Mouse (Mus musculus) G1E (cell line): ENCODE data around the gene Hoxd9. TPM values are rescaled to one million over a fixed set of nuclear protein-coding genes. Genes with fewer than 3 reads are reported as not detected.

Source experiments
- ATAC-seq: 2 replicates; pipeline ENCODE4 v1.8.0; 2016; ENCODE audit warnings: mild to moderate bottlenecking; ENCODE audit not compliant: insufficient number of reproducible peaks, poor library complexity, low FRiP score, severe bottlenecking; ENCODE audit errors: extremely low read depth
- DNase-seq: peaks from one replicate; pipeline ENCODE4 v3.0.0; 2012; ENCODE audit warnings: low spot score
- H3K27me3 ChIP-seq: 2 replicates; pipeline ENCODE4 v1.6.1; 2012; ENCODE audit warnings: mild to moderate bottlenecking, low read length, inconsistent platforms; ENCODE audit not compliant: insufficient read depth
- H3K36me3 ChIP-seq: replicated peaks from 2 replicates; pipeline ENCODE3; 2012; ENCODE audit warnings: mild to moderate bottlenecking, inconsistent platforms
- H3K4me1 ChIP-seq: 2 replicates; pipeline ENCODE4 v1.6.1; 2012; ENCODE audit warnings: low read depth, low read length, inconsistent platforms, mixed read lengths; ENCODE audit not compliant: insufficient read depth
- H3K4me3 ChIP-seq: 2 replicates; pipeline ENCODE4 v1.5.1; 2012; ENCODE audit warnings: low read depth, mild to moderate bottlenecking, inconsistent platforms, low read length, moderate library complexity, mixed read lengths
- H3K9me3 ChIP-seq: replicated peaks from 2 replicates; pipeline ENCODE4 v1.6.1; 2012; ENCODE audit warnings: inconsistent platforms
- CTCF ChIP-seq: IDR thresholded peaks from 2 replicates; pipeline ENCODE4 v1.5.1; 2012; ENCODE audit warnings: low read depth, low read length, inconsistent platforms, mixed read lengths
- GATA1 ChIP-seq: IDR thresholded peaks from 2 replicates; pipeline ENCODE4 v1.6.1; 2012; ENCODE audit warnings: borderline replicate concordance, low read length, inconsistent platforms, mixed read lengths
- GATA2 ChIP-seq: IDR thresholded peaks from 2 replicates; pipeline ENCODE4 v1.6.1; 2012; ENCODE audit warnings: low read depth, low read length, inconsistent platforms, borderline replicate concordance
- POLR2AphosphoS5 ChIP-seq: IDR thresholded peaks from 2 replicates; pipeline ENCODE4 v1.6.1; 2012; ENCODE audit warnings: low read depth, low read length, inconsistent platforms; ENCODE audit not compliant: insufficient replicate concordance
- TAL1 ChIP-seq: conservative IDR thresholded peaks from 2 replicates; pipeline ENCODE4 v1.6.1; 2012; ENCODE audit warnings: low read depth, low read length, inconsistent platforms, mixed read lengths
- polyA plus RNA-seq: library from polyadenylated mRNA; stranded (reverse); fragments of >175 nt; gene quantifications from 2 replicates; pipeline ENCODE4 v1.2.3, GENCODE M21; 2012
- total RNA-seq, 2 experiments: library from RNA; stranded (forward) in 1 of 2; stranded (reverse) in 1 of 2; fragments of 200-1000 nt in 1 of 2; fragments of >200 nt in 1 of 2; fragmentation: Nextera tagmentation in 1 of 2; gene quantifications; 2 replicates each; pipeline ENCODE4 v1.2.3; 2014 to 2017

Hoxd9 gene
- total and polyA plus RNA-seq, 3 experiments: not detected

GRCm38 (mm10) chr2:74696442-74697335 is 838 bp upstream of the Hoxd9 start:
- DNase-seq (no peak), ATAC-seq (no peak)
- no peak overlapping the region for H3K4me3 ChIP-seq
- peaks cover 33% of the 10 kb centered on the region for H3K27me3 ChIP-seq
- H3K4me1 ChIP-seq: no peaks in the 10 kb centered on the region
- TF ChIP-seq CTCF: no peak
- TF ChIP-seq POLR2AphosphoS5: no peak
- TF ChIP-seq GATA2: no peak
- TF ChIP-seq TAL1: no peak
- no peak for TF ChIP-seq GATA1
- peaks cover 9% of the 10 kb centered on the region for H3K9me3 ChIP-seq
- no peaks in the 10 kb centered on the region for H3K36me3 ChIP-seq

DNA sequence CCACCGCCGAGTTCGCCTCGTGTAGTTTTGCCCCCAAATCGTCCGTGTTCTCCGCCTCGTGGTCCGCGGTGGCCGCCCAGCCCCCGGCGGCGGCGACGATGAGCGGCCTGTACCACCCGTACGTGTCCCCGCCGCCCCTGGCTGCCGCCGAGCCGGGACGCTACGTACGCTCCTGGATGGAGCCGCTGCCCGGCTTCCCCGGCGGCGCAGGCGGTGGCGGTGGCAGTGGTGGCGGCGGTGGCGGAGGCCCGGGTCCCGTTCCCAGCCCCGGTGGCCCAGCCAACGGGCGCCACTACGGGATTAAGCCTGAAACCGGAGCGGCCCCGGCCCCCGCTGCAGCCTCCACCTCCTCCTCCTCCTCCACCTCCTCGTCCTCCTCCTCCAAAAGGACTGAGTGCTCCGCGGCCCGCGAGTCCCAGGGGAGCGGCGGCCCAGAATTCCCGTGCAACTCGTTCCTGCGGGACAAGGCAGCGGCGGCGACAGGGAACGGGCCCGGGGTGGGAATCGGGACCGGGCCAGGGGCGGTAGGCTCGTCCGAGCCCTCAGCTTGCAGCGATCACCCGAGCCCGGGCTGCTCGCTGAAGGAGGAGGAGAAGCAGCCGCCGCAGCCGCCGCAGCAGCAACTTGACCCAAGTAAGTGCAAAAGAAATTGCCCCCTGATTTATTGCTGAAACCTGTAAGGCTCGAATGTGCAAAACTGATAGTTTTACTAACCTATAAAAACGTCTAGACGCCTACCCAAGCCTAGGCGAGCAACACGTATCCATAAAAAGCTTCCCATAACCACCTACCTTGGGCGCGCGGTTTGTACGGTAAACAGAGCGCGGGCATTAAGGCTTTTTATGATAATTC is 900 bp downstream of the Hoxd9 start:
- no peak for DNase-seq
- H3K4me3 ChIP-seq: no peak overlapping the region; the same call in 1 of the 2 replicates

GRCm38 (mm10) chr2:74699053-74699430 is 1.5 kb downstream of the Hoxd9 start:
- ATAC-seq (no peak), DNase-seq (no peak)
- Histone ChIP-seq H3K36me3 (no peaks in the 10 kb centered on the region), H3K27me3 (peaks cover 16% of the 10 kb centered on the region; the same call in 1 of the 2 replicates), H3K9me3 (peaks cover 9% of the 10 kb centered on the region), H3K4me3 (no peak overlapping the region), H3K4me1 (no peaks in the 10 kb centered on the region)
- TF ChIP-seq GATA2: no peak
- TF ChIP-seq CTCF: no peak
- TF ChIP-seq POLR2AphosphoS5: no peak
- TF ChIP-seq TAL1: no peak

More for the DNA sequence above, 900 bp downstream of the Hoxd9 start:
- Histone ChIP-seq H3K9me3 (peaks cover 9% of the 10 kb centered on the region), H3K4me1 (no peaks in the 10 kb centered on the region), H3K27me3 (peaks cover 16% of the 10 kb centered on the region; the same call in 1 of the 2 replicates), H3K36me3 (no peaks in the 10 kb centered on the region)
- ATAC-seq: no peak
- TF ChIP-seq GATA2: no peak
- no peak for TF ChIP-seq TAL1
- TF ChIP-seq CTCF: no peak
- no peak for TF ChIP-seq POLR2AphosphoS5
- no peak for TF ChIP-seq GATA1

GRCm38 (mm10) chr2:74699664-74700545 is 2.4 kb downstream of the Hoxd9 start:
- peaks cover 13% of the 10 kb centered on the region for H3K9me3 ChIP-seq
- no peak overlapping the region for H3K4me3 ChIP-seq
- no peak for ATAC-seq
- H3K27me3 ChIP-seq: peaks cover 16% of the 10 kb centered on the region; the same call in 1 of the 2 replicates
- no peaks in the 10 kb centered on the region for H3K4me1 ChIP-seq
- no peaks in the 10 kb centered on the region for H3K36me3 ChIP-seq
- no peak for TF ChIP-seq GATA2
- TF ChIP-seq POLR2AphosphoS5: no peak
- TF ChIP-seq TAL1: no peak
- no peak for TF ChIP-seq GATA1
- no peak for TF ChIP-seq CTCF
- DNase-seq: no peak

DNA sequence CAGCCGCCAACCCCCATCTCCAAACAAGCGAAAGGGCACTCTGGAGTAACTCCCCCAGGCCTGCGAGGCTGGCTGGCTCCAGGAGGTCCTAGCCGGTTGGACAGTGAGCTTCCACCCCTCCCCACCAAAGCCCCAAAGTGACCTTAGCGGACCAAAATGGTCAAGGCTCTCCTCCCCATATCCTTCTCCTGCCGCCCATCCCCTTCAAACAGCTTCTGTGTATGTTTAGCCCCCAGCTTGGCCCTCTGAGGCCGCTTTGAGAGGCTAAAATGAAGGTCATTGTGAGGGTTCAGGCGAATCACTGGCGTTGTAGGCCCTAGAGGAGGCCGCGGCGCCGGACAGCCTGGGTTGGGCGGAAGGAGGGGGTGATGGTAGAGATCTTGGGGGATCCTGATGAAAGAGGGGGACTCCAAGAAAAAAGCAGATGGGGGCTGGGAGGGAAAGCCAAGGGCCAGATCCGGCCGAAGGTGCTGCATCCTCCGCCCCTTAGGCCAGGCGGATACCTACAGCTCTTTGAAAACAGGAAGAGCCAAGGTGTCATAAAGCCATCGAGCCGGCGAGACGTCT is 3.1 kb downstream of the Hoxd9 start:
- Histone ChIP-seq H3K4me3 (no peak overlapping the region), H3K36me3 (no peaks in the 10 kb centered on the region), H3K27me3 (peaks cover 16% of the 10 kb centered on the region; the same call in 1 of the 2 replicates), H3K9me3 (peaks cover 19% of the 10 kb centered on the region), H3K4me1 (no peaks in the 10 kb centered on the region)
- ATAC-seq: no peak
- DNase-seq: no peak
- TF ChIP-seq GATA1 (no peak), TAL1 (no peak), POLR2AphosphoS5 (no peak), CTCF (no peak), GATA2 (no peak)
